Mouse (Mus musculus): Measurements from ENCODE around the gene Triobp. TPM values are rescaled to one million over a fixed set of nuclear protein-coding genes. Genes with fewer than 3 reads are reported as not detected.
A peak's percentile ranks its signal among the peaks of the same experiment; 100 is the strongest.

The Triobp gene
- total and polyA plus RNA-seq, 3 experiments: 22.0 to 30.9 (median 24.4) TPM

DNA sequence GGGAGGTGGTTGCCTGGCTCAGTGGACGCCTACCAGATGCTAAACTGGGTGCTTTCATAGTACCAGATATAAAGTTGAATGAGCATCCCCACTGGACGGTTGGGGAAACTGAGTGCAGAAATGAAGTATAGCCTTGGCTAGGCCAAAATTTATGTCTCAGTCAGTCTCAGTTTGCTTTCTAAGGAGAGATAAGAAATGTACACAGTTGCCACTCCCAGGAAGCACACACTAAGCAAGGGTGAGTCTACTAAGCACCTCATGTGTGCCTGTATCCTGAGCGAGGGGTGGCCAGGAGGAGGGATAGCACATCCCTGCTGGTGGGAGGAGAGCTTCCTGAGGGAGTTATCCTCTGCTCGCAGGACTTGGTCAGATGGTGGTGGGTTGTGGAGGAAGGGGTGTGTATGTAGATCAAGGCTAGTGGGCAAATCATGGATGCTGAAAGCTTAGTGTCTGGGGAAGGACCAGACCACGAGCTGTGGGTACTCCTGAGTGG lies 36.8 kb downstream of the Triobp start:
- peak overlapping the region; percentile 61 for H3K27ac ChIP-seq
- peaks cover 19% of the 10 kb centered on the region for H3K4me1 ChIP-seq (ENCODE audit: control insufficient read depth, insufficient read depth, low read length)
- 0 out of 2 replicates have a peak, but pooled peaks cover 5% of the 10 kb centered on the region for H3K79me2 ChIP-seq (replicated peaks; ENCODE audit: control insufficient read depth, insufficient read depth, low read length)
- intact Hi-C loops (cut with DNase I): loop anchor here (2.0 kb wide), 1 partner anchor 42 kb away; no protein-coding TSS in a partner anchor
- no peak for TF ChIP-seq POLR2A (IDR thresholded peaks at IDR 0.05; ENCODE audit: insufficient read depth, low read depth, low read length)
- TF ChIP-seq EP300 (IDR thresholded peaks at IDR 0.05; ENCODE audit: insufficient read depth, low read depth, low read length): no peak
- TF ChIP-seq CTCF (IDR thresholded peaks at IDR 0.05): no peak
- H3K27me3 ChIP-seq (ENCODE audit: control insufficient read depth, insufficient read depth, low read length): no peaks in the 10 kb centered on the region
- WGBS: 40% methylated on average over 5 of the region's 5 CpGs
- DNase-seq: no peak
- peak overlapping the region; percentile 18; the same call in 1 of the 2 replicates for H3K4me3 ChIP-seq
- peak overlapping the region; percentile 13; the same call in 1 of the 2 replicates for H3K9ac ChIP-seq (ENCODE audit: low read depth, low read length)
- H3K36me3 ChIP-seq (ENCODE audit: control insufficient read depth, insufficient read depth, low read length): no peaks in the 10 kb centered on the region

GRCm38 (mm10) chr15:78986536-78987220 lies 39.2 kb downstream of the Triobp start:
- Histone ChIP-seq H3K4me1 (ENCODE audit: control insufficient read depth, insufficient read depth, low read length) (peaks cover 19% of the 10 kb centered on the region), H3K36me3 (ENCODE audit: control insufficient read depth, insufficient read depth, low read length) (no peaks in the 10 kb centered on the region), H3K27ac (no peak overlapping the region), H3K4me3 (no peak overlapping the region), H3K27me3 (ENCODE audit: control insufficient read depth, insufficient read depth, low read length) (no peaks in the 10 kb centered on the region), H3K79me2 (replicated peaks; ENCODE audit: control insufficient read depth, insufficient read depth, low read length) (0 out of 2 replicates have a peak, but pooled peaks cover 5% of the 10 kb centered on the region), H3K9ac (ENCODE audit: low read depth, low read length) (no peak overlapping the region)
- intact Hi-C loops (cut with DNase I): no loop called here
- TF ChIP-seq CTCF (IDR thresholded peaks at IDR 0.05) (no peak), POLR2A (IDR thresholded peaks at IDR 0.05; ENCODE audit: insufficient read depth, low read depth, low read length) (no peak), EP300 (IDR thresholded peaks at IDR 0.05; ENCODE audit: insufficient read depth, low read depth, low read length) (no peak)
- no peak for DNase-seq
- 55% methylated on average over 11 of the region's 11 CpGs for WGBS

DNA sequence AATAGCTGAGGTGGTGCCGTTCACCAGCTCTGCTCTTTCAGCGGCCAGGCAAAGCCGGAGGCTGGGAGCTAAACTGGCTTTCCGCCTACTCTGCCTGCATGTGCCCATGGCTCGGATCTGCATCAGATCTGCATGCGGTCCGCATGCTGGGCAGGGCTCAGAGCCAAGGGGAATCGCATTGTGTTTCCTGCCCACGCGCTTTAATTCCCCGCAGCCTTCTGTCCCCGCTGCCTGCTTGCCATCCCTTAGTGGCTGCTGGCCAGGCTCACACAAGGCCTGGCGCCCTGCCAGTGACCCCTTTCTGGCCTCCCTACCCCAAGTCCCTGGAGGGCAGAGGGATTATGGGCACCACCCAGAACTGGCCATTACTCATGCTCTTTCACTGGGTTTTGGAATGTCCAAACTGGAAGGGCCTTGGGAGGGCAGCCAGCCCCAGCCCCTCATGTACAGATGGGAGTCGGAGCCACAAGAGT lies 41.0 kb downstream of the Triobp start:
- no peak overlapping the region for H3K27ac ChIP-seq
- peaks cover 18% of the 10 kb centered on the region for H3K4me1 ChIP-seq (ENCODE audit: control insufficient read depth, insufficient read depth, low read length)

DNA sequence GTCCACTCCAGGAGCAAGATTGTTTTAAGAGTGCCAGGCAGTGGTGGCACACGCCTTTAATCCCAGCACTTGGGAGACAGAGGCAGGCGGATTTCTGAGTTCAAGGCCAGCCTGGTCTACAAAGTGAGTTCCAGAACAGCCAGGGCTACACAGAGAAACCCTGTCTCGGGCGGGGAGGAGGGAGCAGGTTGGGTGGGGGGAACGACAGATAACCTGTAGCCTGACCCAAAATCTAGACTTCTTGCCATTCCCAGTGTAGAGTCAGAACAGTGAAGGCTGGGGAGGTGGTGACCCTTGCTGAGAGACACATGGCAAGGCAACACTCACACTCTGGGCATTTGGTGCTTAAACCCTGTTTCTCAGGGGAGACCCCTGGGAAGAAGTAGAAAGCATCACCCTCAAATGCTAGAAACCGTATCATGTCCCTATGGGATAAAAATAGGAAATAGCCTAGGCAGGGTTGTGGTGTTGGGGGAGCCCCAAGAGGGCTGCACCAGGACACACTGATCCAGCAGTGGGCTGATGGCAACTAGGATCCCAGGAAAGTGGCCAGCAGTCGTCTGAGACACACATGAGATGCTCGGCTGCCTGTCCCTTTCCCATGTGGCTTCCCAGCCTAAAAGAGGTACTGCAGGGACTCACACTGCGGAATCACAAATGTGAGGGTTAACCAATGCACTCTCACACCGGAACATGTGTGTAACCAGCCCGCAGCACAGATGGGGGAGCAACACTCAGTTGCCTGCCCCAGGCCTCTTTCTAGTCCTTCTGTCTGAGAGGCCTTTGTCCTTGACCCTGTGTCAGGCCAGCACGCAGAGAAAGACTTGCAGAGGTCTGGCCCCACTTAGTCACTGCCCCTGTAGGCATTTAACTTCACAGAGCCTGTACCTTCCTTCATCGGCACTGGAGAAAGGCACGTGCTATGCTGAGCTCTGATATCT lies 41.9 kb downstream of the Triobp start:
- Histone ChIP-seq H3K9ac (ENCODE audit: low read depth, low read length) (no peak overlapping the region), H3K79me2 (replicated peaks; ENCODE audit: control insufficient read depth, insufficient read depth, low read length) (0 out of 2 replicates have a peak, but pooled peaks cover 2% of the 10 kb centered on the region), H3K4me1 (ENCODE audit: control insufficient read depth, insufficient read depth, low read length) (peaks cover 16% of the 10 kb centered on the region), H3K27ac (no peak overlapping the region), H3K36me3 (ENCODE audit: control insufficient read depth, insufficient read depth, low read length) (no peaks in the 10 kb centered on the region), H3K27me3 (ENCODE audit: control insufficient read depth, insufficient read depth, low read length) (no peaks in the 10 kb centered on the region), H3K4me3 (no peak overlapping the region)
- WGBS: 83% methylated on average over 14 of the region's 14 CpGs
- TF ChIP-seq EP300 (IDR thresholded peaks at IDR 0.05; ENCODE audit: insufficient read depth, low read depth, low read length) (no peak), POLR2A (IDR thresholded peaks at IDR 0.05; ENCODE audit: insufficient read depth, low read depth, low read length) (no peak), CTCF (IDR thresholded peaks at IDR 0.05) (no peak)
- intact Hi-C loops (cut with DNase I): no loop called here
- DNase-seq: no peak

More for the DNA sequence above, 41.0 kb downstream of the Triobp start:
- peak; percentile 60 to 65 for DNase-seq
- intact Hi-C loops (cut with DNase I): no loop called here
- no peaks in the 10 kb centered on the region for H3K27me3 ChIP-seq (ENCODE audit: control insufficient read depth, insufficient read depth, low read length)
- 31% methylated on average over 14 of the region's 14 CpGs for whole genome bisulfite sequencing
- 0 out of 2 replicates have a peak, but pooled peaks cover 4% of the 10 kb centered on the region for H3K79me2 ChIP-seq (replicated peaks; ENCODE audit: control insufficient read depth, insufficient read depth, low read length)
- TF ChIP-seq CTCF (IDR thresholded peaks at IDR 0.05) (no peak), POLR2A (IDR thresholded peaks at IDR 0.05; ENCODE audit: insufficient read depth, low read depth, low read length) (no peak), EP300 (IDR thresholded peaks at IDR 0.05; ENCODE audit: insufficient read depth, low read depth, low read length) (no peak)
- no peak overlapping the region for H3K9ac ChIP-seq (ENCODE audit: low read depth, low read length)
- no peak overlapping the region for H3K4me3 ChIP-seq
- H3K36me3 ChIP-seq (ENCODE audit: control insufficient read depth, insufficient read depth, low read length): no peaks in the 10 kb centered on the region

DNA sequence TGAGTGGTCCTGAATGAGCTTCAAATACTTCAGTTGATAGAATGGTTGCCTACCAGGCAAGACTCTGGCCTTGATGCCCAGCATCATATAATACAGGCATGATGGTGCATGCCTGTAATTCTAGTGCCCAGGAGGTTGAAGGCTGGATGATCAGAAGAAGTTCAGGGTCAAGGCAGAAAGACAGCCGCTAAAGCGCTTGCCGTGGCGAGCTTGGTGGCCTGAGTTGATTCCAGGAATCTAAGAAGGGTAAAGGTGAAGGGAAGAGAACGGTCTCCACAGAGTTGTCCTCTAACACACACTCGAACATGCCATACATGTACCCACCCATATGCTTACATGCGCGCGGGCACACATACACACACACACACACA lies 42.6 kb downstream of the Triobp start:
- DNase-seq: no peak
- no peaks in the 10 kb centered on the region for H3K36me3 ChIP-seq (ENCODE audit: control insufficient read depth, insufficient read depth, low read length)
- intact Hi-C loops (cut with DNase I): no loop called here
- 91% methylated on average over 9 of the region's 9 CpGs for WGBS
- H3K4me3 ChIP-seq: no peak overlapping the region
- no peak overlapping the region for H3K27ac ChIP-seq
- no peak overlapping the region for H3K9ac ChIP-seq (ENCODE audit: low read depth, low read length)
- 0 out of 2 replicates have a peak, but pooled peaks cover 2% of the 10 kb centered on the region for H3K79me2 ChIP-seq (replicated peaks; ENCODE audit: control insufficient read depth, insufficient read depth, low read length)
- no peaks in the 10 kb centered on the region for H3K27me3 ChIP-seq (ENCODE audit: control insufficient read depth, insufficient read depth, low read length)
- no peak for TF ChIP-seq EP300 (IDR thresholded peaks at IDR 0.05; ENCODE audit: insufficient read depth, low read depth, low read length)
- TF ChIP-seq POLR2A (IDR thresholded peaks at IDR 0.05; ENCODE audit: insufficient read depth, low read depth, low read length): no peak
- TF ChIP-seq CTCF (IDR thresholded peaks at IDR 0.05): no peak
- H3K4me1 ChIP-seq (ENCODE audit: control insufficient read depth, insufficient read depth, low read length): peaks cover 11% of the 10 kb centered on the region
